Mouse (Mus musculus): ENCODE data around the gene A2m.
A peak's percentile ranks its signal among the peaks of the same experiment; 100 is the strongest.

A2m gene

GRCm38 (mm10) chr6:121635076-121635475 is at the start of gene A2m:
Gene A2m (plus strand): TSS chr6:121635376.
- TF ChIP-seq NANOG (IDR thresholded peaks at IDR 0.05; ENCODE audit: borderline replicate concordance, low read length) (no peak), CTCF (conservative IDR thresholded peaks at IDR 0.05; ENCODE audit: low read length) (no peak), POU5F1 (IDR thresholded peaks at IDR 0.05; ENCODE audit: borderline replicate concordance, low read length) (no peak)
- Histone ChIP-seq H3K9me3 (ENCODE audit: low read length) (peaks cover 8% of the 10 kb centered on the region; the same call in 1 of the 2 replicates), H3K4me1 (replicated peaks; ENCODE audit: low read depth, low read length) (peaks cover 16% of the 10 kb centered on the region), H3K36me3 (ENCODE audit: insufficient read depth, low read length) (no peaks in the 10 kb centered on the region), H3K4me3 (replicated peaks; ENCODE audit: low read length) (peak within 1 kb of the TSS; percentile 61), H3K27me3 (ENCODE audit: insufficient read depth, low read length) (no peaks in the 10 kb centered on the region)

- TF ChIP-seq CTCF (conservative IDR thresholded peaks at IDR 0.05; ENCODE audit: low read length) (no peak), POU5F1 (IDR thresholded peaks at IDR 0.05; ENCODE audit: borderline replicate concordance, low read length) (no peak), NANOG (IDR thresholded peaks at IDR 0.05; ENCODE audit: borderline replicate concordance, low read length) (no peak)
- Histone ChIP-seq H3K27me3 (ENCODE audit: insufficient read depth, low read length) (no peaks in the 10 kb centered on the region), H3K4me3 (replicated peaks; ENCODE audit: low read length) (no peak overlapping the region), H3K4me1 (replicated peaks; ENCODE audit: low read depth, low read length) (no peaks in the 10 kb centered on the region), H3K9me3 (ENCODE audit: low read length) (no peaks in the 10 kb centered on the region; the same call in 1 of the 2 replicates), H3K36me3 (ENCODE audit: insufficient read depth, low read length) (no peaks in the 10 kb centered on the region)
Observed at GRCm38 (mm10) chr6:121590131-121590530, 45.0 kb upstream of the A2m start.

- Histone ChIP-seq H3K9me3 (ENCODE audit: low read length) (peaks cover 14% of the 10 kb centered on the region; the same call in 1 of the 2 replicates), H3K4me1 (replicated peaks; ENCODE audit: low read depth, low read length) (no peaks in the 10 kb centered on the region), H3K36me3 (ENCODE audit: insufficient read depth, low read length) (no peaks in the 10 kb centered on the region), H3K4me3 (replicated peaks; ENCODE audit: low read length) (no peak overlapping the region), H3K27me3 (ENCODE audit: insufficient read depth, low read length) (no peaks in the 10 kb centered on the region)
- TF ChIP-seq CTCF (conservative IDR thresholded peaks at IDR 0.05; ENCODE audit: low read length): no peak
- no peak for TF ChIP-seq NANOG (IDR thresholded peaks at IDR 0.05; ENCODE audit: borderline replicate concordance, low read length)
- TF ChIP-seq POU5F1 (IDR thresholded peaks at IDR 0.05; ENCODE audit: borderline replicate concordance, low read length): no peak
Observed at GRCm38 (mm10) chr6:121600927-121601326, 34.2 kb upstream of the A2m start.

- no peaks in the 10 kb centered on the region for H3K27me3 ChIP-seq (ENCODE audit: insufficient read depth, low read length)
- no peak overlapping the region for H3K4me3 ChIP-seq (replicated peaks; ENCODE audit: low read length)
- H3K4me1 ChIP-seq (replicated peaks; ENCODE audit: low read depth, low read length): no peaks in the 10 kb centered on the region
- TF ChIP-seq POU5F1 (IDR thresholded peaks at IDR 0.05; ENCODE audit: borderline replicate concordance, low read length) (no peak), NANOG (IDR thresholded peaks at IDR 0.05; ENCODE audit: borderline replicate concordance, low read length) (no peak), CTCF (conservative IDR thresholded peaks at IDR 0.05; ENCODE audit: low read length) (no peak)
- H3K9me3 ChIP-seq (ENCODE audit: low read length): peaks cover 35% of the 10 kb centered on the region
- no peaks in the 10 kb centered on the region for H3K36me3 ChIP-seq (ENCODE audit: insufficient read depth, low read length)
Observed at GRCm38 (mm10) chr6:121607861-121608260, 27.3 kb upstream of the A2m start.

- no peaks in the 10 kb centered on the region for H3K4me1 ChIP-seq (replicated peaks; ENCODE audit: low read depth, low read length)
- peak; percentile 30 for TF ChIP-seq CTCF (conservative IDR thresholded peaks at IDR 0.05; ENCODE audit: low read length)
- TF ChIP-seq POU5F1 (IDR thresholded peaks at IDR 0.05; ENCODE audit: borderline replicate concordance, low read length): no peak
- TF ChIP-seq NANOG (IDR thresholded peaks at IDR 0.05; ENCODE audit: borderline replicate concordance, low read length): no peak
- H3K9me3 ChIP-seq (ENCODE audit: low read length): peaks cover 19% of the 10 kb centered on the region
- no peak overlapping the region for H3K4me3 ChIP-seq (replicated peaks; ENCODE audit: low read length)
- H3K36me3 ChIP-seq (ENCODE audit: insufficient read depth, low read length): no peaks in the 10 kb centered on the region
- H3K27me3 ChIP-seq (ENCODE audit: insufficient read depth, low read length): no peaks in the 10 kb centered on the region
Observed at GRCm38 (mm10) chr6:121611796-121612195, 23.4 kb upstream of the A2m start.

GRCm38 (mm10) chr6:121617476-121617875 is 17.7 kb upstream of the A2m start:
- no peak overlapping the region for H3K4me3 ChIP-seq (replicated peaks; ENCODE audit: low read length)
- no peaks in the 10 kb centered on the region for H3K27me3 ChIP-seq (ENCODE audit: insufficient read depth, low read length)
- TF ChIP-seq NANOG (IDR thresholded peaks at IDR 0.05; ENCODE audit: borderline replicate concordance, low read length) (no peak), POU5F1 (IDR thresholded peaks at IDR 0.05; ENCODE audit: borderline replicate concordance, low read length) (no peak)
- H3K4me1 ChIP-seq (replicated peaks; ENCODE audit: low read depth, low read length): no peaks in the 10 kb centered on the region
- no peaks in the 10 kb centered on the region for H3K9me3 ChIP-seq (ENCODE audit: low read length)
- no peaks in the 10 kb centered on the region for H3K36me3 ChIP-seq (ENCODE audit: insufficient read depth, low read length)

- no peaks in the 10 kb centered on the region for H3K36me3 ChIP-seq (ENCODE audit: insufficient read depth, low read length)
Observed at GRCm38 (mm10) chr6:121622525-121622924, 12.7 kb upstream of the A2m start.

GRCm38 (mm10) chr6:121634520-121634919 is 656 bp upstream of the A2m start:
- peaks cover 16% of the 10 kb centered on the region for H3K4me1 ChIP-seq (replicated peaks; ENCODE audit: low read depth, low read length)
- no peak overlapping the region for H3K4me3 ChIP-seq (replicated peaks; ENCODE audit: low read length)
- no peaks in the 10 kb centered on the region for H3K27me3 ChIP-seq (ENCODE audit: insufficient read depth, low read length)
- H3K9me3 ChIP-seq (ENCODE audit: low read length): peaks cover 8% of the 10 kb centered on the region; the same call in 1 of the 2 replicates
- no peak for TF ChIP-seq CTCF (conservative IDR thresholded peaks at IDR 0.05; ENCODE audit: low read length)
- TF ChIP-seq NANOG (IDR thresholded peaks at IDR 0.05; ENCODE audit: borderline replicate concordance, low read length): no peak
- no peak for TF ChIP-seq POU5F1 (IDR thresholded peaks at IDR 0.05; ENCODE audit: borderline replicate concordance, low read length)
- no peaks in the 10 kb centered on the region for H3K36me3 ChIP-seq (ENCODE audit: insufficient read depth, low read length)

More at GRCm38 (mm10) chr6:121622525-121622924, 12.7 kb upstream of the A2m start:
- H3K27me3 ChIP-seq (ENCODE audit: insufficient read depth, low read length): no peaks in the 10 kb centered on the region
- H3K9me3 ChIP-seq (ENCODE audit: low read length): no peaks in the 10 kb centered on the region
- H3K4me1 ChIP-seq (replicated peaks; ENCODE audit: low read depth, low read length): no peaks in the 10 kb centered on the region
- no peak for TF ChIP-seq POU5F1 (IDR thresholded peaks at IDR 0.05; ENCODE audit: borderline replicate concordance, low read length)
- TF ChIP-seq CTCF (conservative IDR thresholded peaks at IDR 0.05; ENCODE audit: low read length): no peak
- TF ChIP-seq NANOG (IDR thresholded peaks at IDR 0.05; ENCODE audit: borderline replicate concordance, low read length): no peak
- H3K4me3 ChIP-seq (replicated peaks; ENCODE audit: low read length): no peak overlapping the region

GRCm38 (mm10) chr6:121635878-121636371 is 749 bp downstream of the A2m start:
- peaks cover 16% of the 10 kb centered on the region for H3K4me1 ChIP-seq (replicated peaks; ENCODE audit: low read depth, low read length)
- no peaks in the 10 kb centered on the region for H3K36me3 ChIP-seq (ENCODE audit: insufficient read depth, low read length)
- H3K27me3 ChIP-seq (ENCODE audit: insufficient read depth, low read length): no peaks in the 10 kb centered on the region
- no peak for TF ChIP-seq CTCF (conservative IDR thresholded peaks at IDR 0.05; ENCODE audit: low read length)
- TF ChIP-seq NANOG (IDR thresholded peaks at IDR 0.05; ENCODE audit: borderline replicate concordance, low read length): peak; percentile 30; the same call in 1 of the 2 replicates
- peak; percentile 33; the same call in 1 of the 2 replicates for TF ChIP-seq POU5F1 (IDR thresholded peaks at IDR 0.05; ENCODE audit: borderline replicate concordance, low read length)
- peak overlapping the region; percentile 61 for H3K4me3 ChIP-seq (replicated peaks; ENCODE audit: low read length)
- H3K9me3 ChIP-seq (ENCODE audit: low read length): peaks cover 8% of the 10 kb centered on the region; the same call in 1 of the 2 replicates

Measured in E14TG2a.4 (cell line).